Mouse (Mus musculus) thymus, adult 2 months (tissue): ENCODE measurements around the gene Stox2. TPM values are rescaled to one million over a fixed set of nuclear protein-coding genes. Genes with fewer than 3 reads are reported as not detected.

Experiments
- DNase-seq: peaks from one replicate; pipeline ENCODE4 v3.0.0; 2021
- H3K27ac ChIP-seq: fragments of 200-500 bp; 2 replicates; pipeline ENCODE4 v1.5.1; 2012; ENCODE audit warnings: low read length, control low read depth; ENCODE audit not compliant: control insufficient read depth, insufficient read depth
- H3K27me3 ChIP-seq: fragments of 200-500 bp; 2 replicates; pipeline ENCODE4 v1.6.1; 2012; ENCODE audit warnings: mild to moderate bottlenecking, low read length, moderate library complexity, mixed read lengths; ENCODE audit not compliant: control insufficient read depth, insufficient read depth
- H3K36me3 ChIP-seq: fragments of 200-500 bp; 2 replicates; pipeline ENCODE4 v1.6.1; 2012; ENCODE audit warnings: mild to moderate bottlenecking, low read length, moderate library complexity; ENCODE audit not compliant: control insufficient read depth, insufficient read depth
- H3K4me1 ChIP-seq: fragments of 200-500 bp; replicated peaks from 2 replicates; pipeline ENCODE4 v1.6.1; 2012; ENCODE audit warnings: low read length; ENCODE audit not compliant: control insufficient read depth, insufficient read depth
- H3K4me3 ChIP-seq: fragments of 200-500 bp; 2 replicates; pipeline ENCODE4 v1.5.1; 2012; ENCODE audit warnings: mild to moderate bottlenecking, low read length, control low read depth, moderate library complexity; ENCODE audit not compliant: control insufficient read depth, insufficient read depth
- CTCF ChIP-seq: fragments of 200-500 bp; IDR thresholded peaks from 2 replicates; pipeline ENCODE4 v1.5.1; 2012; ENCODE audit warnings: mild to moderate bottlenecking, control low read depth, low read length, moderate library complexity, borderline replicate concordance; ENCODE audit not compliant: control insufficient read depth, poor library complexity, insufficient read depth; ENCODE audit errors: extremely low read depth
- POLR2A ChIP-seq: fragments of 200-500 bp; IDR thresholded peaks from 2 replicates; pipeline ENCODE4 v1.6.1; 2012; ENCODE audit warnings: mild to moderate bottlenecking, low read length, control low read depth, moderate library complexity; ENCODE audit not compliant: control insufficient read depth, poor library complexity, insufficient read depth; ENCODE audit errors: extremely low read depth
- WGBS: fragments of 180-500 bp; shearing (Covaris S2); methylation state at CpG from one replicate; pipeline ENCODE4 v1.1.7; 2018; 5-methylcytosine and 5-hydroxymethylcytosine counted together
- polyA plus RNA-seq: library from polyadenylated mRNA; depleted of rRNA; stranded (reverse); fragments of >200 nt; gene quantifications from 2 replicates; pipeline ENCODE4 v1.2.3, GENCODE M21; 2012

Gene Stox2
- polyA plus RNA-seq, 1 experiment = 1.1 TPM

DNA sequence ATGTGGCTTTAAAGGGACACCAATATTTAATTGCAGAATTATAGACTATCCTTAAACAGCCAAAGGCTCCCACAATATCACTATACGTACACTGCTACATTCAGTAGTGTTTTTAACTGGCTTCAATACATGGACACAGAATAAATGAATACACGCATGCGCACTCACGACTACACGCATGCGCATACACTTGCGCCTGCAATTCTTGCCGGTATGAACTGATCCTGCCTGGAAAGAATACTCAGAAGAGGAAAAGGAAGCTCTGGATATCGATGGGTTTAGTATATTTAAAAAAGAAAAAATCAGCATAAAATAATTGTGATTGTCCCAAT is 100.4 kb downstream of the Stox2 start:
- 97% methylated on average over 9 of the region's 9 CpGs for WGBS

DNA sequence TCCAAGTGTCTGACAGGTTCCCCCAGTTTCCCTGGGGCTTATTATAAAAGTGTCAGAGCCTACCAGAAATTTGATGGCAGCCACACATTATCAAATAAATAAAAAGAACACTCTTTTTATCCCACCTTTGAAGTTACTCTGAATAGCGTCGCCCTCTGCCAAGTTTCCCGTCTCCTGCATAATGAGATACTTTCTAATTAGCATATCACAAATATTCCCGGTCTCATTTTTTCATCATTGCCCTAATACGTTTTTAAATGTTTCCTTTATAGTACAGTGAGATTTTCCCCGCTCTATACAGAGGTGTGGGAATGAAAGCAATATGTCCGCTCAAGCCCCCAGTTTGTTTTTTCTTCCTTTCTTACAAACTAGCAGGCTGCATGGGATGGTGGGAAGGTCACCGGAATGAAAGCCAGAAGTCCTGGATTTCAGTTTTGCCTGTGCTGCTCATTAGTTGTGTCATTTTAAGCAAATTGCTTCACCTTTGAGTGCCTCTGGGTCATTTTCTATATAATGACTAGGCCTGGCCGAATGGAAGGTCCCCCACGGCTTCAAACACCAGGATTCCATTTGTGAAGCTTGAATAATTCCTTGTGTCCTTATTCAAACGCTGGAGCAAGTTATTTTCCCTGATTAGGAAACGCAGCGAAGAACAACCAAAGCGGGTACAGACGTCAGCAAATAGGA is 100.9 kb downstream of the Stox2 start:
- DNase-seq = no peak
- H3K36me3 ChIP-seq = no peaks in the 10 kb centered on the region
- no peak overlapping the region for H3K27ac ChIP-seq
- no peak overlapping the region for H3K4me3 ChIP-seq
- H3K27me3 ChIP-seq = no peaks in the 10 kb centered on the region
- WGBS = 86% methylated on average over 15 of the region's 15 CpGs
- no peak for TF ChIP-seq CTCF
- H3K4me1 ChIP-seq = no peaks in the 10 kb centered on the region

More for the DNA sequence above, 100.4 kb downstream of the Stox2 start:
- Histone ChIP-seq H3K27me3 (no peaks in the 10 kb centered on the region), H3K36me3 (no peaks in the 10 kb centered on the region), H3K27ac (no peak overlapping the region), H3K4me1 (no peaks in the 10 kb centered on the region), H3K4me3 (no peak overlapping the region)
- TF ChIP-seq CTCF = no peak
- TF ChIP-seq POLR2A = no peak
- no peak for DNase-seq

DNA sequence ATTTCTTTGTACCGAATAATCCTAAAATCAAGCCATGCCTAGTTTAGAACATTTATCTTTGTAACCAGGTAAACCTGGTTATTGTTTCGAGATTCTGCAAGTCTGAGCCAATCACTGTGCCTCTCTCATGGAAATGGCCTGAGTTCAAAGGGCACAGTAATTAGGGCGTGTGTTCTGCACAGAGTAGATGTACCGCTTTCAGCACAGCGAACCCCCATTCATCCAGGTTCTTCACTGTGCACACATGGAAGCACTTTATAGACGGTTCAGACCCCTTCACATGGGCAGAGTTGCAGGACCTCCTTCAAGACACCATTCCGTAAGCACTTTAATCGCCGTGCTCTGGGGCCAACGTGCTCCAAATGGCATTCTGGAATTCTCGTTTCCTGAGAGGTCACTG is 104.7 kb downstream of the Stox2 start:
- Histone ChIP-seq H3K36me3 (no peaks in the 10 kb centered on the region), H3K4me3 (no peak overlapping the region), H3K4me1 (no peaks in the 10 kb centered on the region), H3K27ac (no peak overlapping the region), H3K27me3 (no peaks in the 10 kb centered on the region)
- 89% methylated on average over 11 of the region's 11 CpGs for WGBS
- no peak for DNase-seq
- TF ChIP-seq CTCF (no peak), POLR2A (no peak)

DNA sequence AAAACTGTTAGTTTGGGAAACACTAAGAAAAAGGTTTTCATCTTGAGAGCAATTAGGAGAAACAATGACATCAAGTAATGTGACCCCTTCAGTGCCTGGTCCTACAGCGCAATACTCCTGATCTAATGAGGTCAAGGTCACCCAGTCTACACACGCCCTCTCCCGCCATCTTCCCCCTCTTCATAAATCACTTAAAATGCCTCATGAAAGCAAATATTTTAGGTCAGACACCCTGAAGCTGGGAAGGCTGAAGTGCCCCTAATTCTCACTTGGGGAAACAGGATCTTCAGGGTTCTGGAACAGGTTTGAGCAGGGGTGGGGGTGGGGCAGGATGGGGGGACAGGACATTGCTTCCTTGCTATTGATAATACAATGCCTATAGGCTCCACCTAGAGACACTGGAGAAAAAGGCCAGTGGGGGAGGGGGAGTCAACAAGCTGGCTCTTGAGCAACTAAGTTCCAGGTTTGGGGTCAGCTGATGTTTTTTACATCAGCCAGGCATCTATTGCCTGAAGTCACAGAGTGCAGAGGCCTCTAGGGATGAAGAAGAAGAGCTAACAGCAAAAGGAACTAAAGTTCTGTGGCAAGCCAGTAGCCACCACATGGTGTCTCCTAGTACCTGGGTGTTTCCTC is 107.4 kb downstream of the Stox2 start:
- Histone ChIP-seq H3K4me3 (no peak overlapping the region), H3K27me3 (no peaks in the 10 kb centered on the region), H3K4me1 (no peaks in the 10 kb centered on the region), H3K27ac (no peak overlapping the region), H3K36me3 (no peaks in the 10 kb centered on the region)
- no peak for TF ChIP-seq CTCF
- no peak for TF ChIP-seq POLR2A
- no peak for DNase-seq
- WGBS = 92% methylated on average over 3 of the region's 3 CpGs

DNA sequence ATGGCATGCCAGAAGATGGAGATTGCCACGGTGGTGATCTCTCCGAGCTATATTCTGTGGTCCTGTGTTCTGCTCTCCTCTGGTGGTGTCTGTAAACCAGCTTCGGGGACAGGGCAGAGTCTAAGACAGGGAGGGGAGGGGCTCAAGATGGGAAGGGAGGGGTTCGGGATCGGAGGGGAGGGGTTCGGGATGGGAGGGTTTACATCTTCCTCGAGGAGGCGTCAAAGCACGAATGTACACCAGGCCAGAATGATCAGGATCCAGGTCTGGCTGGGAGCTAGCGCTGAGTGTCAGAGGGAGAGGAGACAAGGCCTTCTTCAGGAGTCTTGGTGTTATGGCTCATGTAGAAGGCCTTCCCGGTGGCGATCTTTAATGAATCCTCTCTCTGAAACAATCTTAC is 109.7 kb downstream of the Stox2 start:
- Histone ChIP-seq H3K4me1 (no peaks in the 10 kb centered on the region), H3K27ac (no peak overlapping the region), H3K4me3 (no peak overlapping the region), H3K27me3 (no peaks in the 10 kb centered on the region), H3K36me3 (no peaks in the 10 kb centered on the region)
- 96% methylated on average over 12 of the region's 12 CpGs for WGBS
- TF ChIP-seq POLR2A = no peak
- no peak for TF ChIP-seq CTCF
- no peak for DNase-seq

DNA sequence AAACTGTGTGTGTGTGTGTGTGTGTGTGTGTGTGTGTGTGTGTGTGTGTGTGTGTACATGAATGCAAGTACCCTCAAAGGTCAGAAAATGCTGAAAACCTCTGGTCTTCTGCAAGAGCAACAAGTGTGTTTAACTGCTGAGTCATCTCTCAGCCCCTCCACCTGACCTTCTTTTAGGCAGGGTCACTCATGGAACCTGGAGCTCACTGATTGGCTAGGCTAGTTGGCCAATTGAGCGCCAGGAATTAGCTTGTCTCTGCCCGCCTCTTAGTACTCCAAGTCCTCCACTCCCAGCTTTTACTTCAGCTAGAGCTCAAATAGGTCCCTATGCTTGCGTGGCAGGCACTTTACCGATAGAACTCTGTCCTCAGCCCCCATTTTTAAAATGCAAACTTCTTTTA is 110.2 kb downstream of the Stox2 start:
- no peak for TF ChIP-seq POLR2A
- no peak for TF ChIP-seq CTCF
- WGBS = 96% methylated on average over 4 of the region's 4 CpGs

DNA sequence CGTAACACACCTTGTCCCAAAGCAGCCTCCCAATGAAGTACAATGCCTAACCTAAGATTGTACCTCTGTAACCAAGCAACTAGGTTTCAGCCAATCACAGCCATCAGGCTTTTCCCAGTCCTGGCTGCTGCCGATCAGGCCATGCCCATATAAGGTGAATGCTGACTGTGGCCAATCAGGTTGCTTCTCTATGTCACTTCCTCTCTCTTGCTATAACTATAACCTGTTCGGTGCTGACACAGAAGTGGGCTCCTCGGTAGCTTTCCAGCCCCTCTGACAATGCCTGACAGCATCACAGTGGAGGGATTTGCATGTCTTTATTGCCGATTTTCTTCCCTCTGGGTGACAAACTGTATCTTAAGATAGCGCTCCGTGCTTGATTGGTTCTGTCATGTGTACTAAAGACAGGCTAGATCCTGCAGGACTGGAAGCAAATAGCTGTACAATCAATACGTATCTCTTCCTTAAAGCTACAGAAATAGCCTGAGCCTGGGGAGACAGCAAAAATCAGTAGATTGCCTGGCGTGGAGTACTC is 111.9 kb downstream of the Stox2 start:
- WGBS = 74% methylated on average over 9 of the region's 9 CpGs
- DNase-seq = no peak
- Histone ChIP-seq H3K4me1 (no peaks in the 10 kb centered on the region), H3K36me3 (no peaks in the 10 kb centered on the region), H3K27me3 (no peaks in the 10 kb centered on the region), H3K4me3 (no peak overlapping the region), H3K27ac (no peak overlapping the region)
- TF ChIP-seq CTCF (no peak), POLR2A (no peak)

More for the DNA sequence above, 110.2 kb downstream of the Stox2 start:
- Histone ChIP-seq H3K4me3 (no peak overlapping the region), H3K27ac (no peak overlapping the region), H3K36me3 (no peaks in the 10 kb centered on the region), H3K27me3 (no peaks in the 10 kb centered on the region), H3K4me1 (no peaks in the 10 kb centered on the region)
- no peak for DNase-seq
